Mouse (Mus musculus): Measurements from ENCODE around the gene Cacna1a.

DNA sequence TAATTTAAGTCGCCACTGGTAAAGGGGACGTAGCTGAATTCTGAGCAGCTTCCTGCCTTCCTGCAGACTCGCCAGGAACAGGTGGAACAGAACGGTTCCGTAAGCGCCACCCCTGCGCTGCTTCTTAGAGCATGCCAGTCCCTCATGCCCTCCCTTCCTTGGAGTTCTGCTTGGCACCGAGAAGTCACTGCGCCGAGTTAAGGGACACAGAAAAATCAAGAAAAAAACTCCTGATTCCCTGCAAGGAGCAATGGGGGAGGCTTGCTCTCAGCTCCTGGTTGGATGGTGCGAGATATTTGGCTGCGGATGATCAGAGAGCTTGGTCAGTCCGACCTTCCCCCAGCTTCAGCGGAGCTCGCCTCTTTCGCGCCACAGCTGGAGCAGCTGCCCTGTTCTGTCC is 49.7 kb upstream of the Cacna1a start:
- TF ChIP-seq FLI1 (IDR thresholded peaks at IDR 0.05; ENCODE audit: low read length): no peak
- TF ChIP-seq GATA1 (IDR thresholded peaks at IDR 0.05; ENCODE audit: borderline replicate concordance, low read length): no peak
